In genomic region chr4:134768226-134768888, GRCm38 (mm10) we compare ENCODE assay signal across 8 mouse cellular contexts. TPM values are rescaled to one million over a fixed set of nuclear protein-coding genes. Genes with fewer than 3 reads are reported as not detected.
DNase-seq lines count a peak whose midpoint lies in the region; ATAC-seq and TF ChIP-seq lines count a peak whose summit lies in the region.

No protein-coding gene starts in this region.

- peak overlapping the region; percentile 48 for H3K4me3 ChIP-seq in lung, adult 2 months (replicated peaks; ENCODE audit: extremely low read depth, low read depth, low read length)
- peak overlapping the region; percentile 65 for H3K4me3 ChIP-seq in embryonic facial prominence, embryonic 11.5 days (ENCODE audit: low read depth, low read length)
- H3K4me3 ChIP-seq in limb, embryonic 11.5 days (ENCODE audit: low read depth, low read length) = peak overlapping the region; percentile 77
- H3K4me3 ChIP-seq in stomach, embryonic 15.5 days (replicated peaks) = peak overlapping the region; percentile 77

- no peaks in the 10 kb centered on the region for H3K36me3 ChIP-seq in embryonic facial prominence, embryonic 11.5 days (replicated peaks; ENCODE audit: control insufficient read depth, insufficient read depth, low read depth, low read length)
- H3K36me3 ChIP-seq in limb, embryonic 11.5 days (ENCODE audit: control insufficient read depth, insufficient read depth, low read length) = no peaks in the 10 kb centered on the region
- no peaks in the 10 kb centered on the region for H3K36me3 ChIP-seq in stomach, embryonic 15.5 days

- ATAC-seq in embryonic facial prominence, embryonic 11.5 days (replicated peaks; ENCODE audit: insufficient number of reproducible peaks, low FRiP score, low TSS enrichment, low read depth) = 0 out of 2 replicates have a peak, but pooled peaks have one; percentile 11
- peak; percentile 1; the same call in 1 of the 2 replicates for ATAC-seq in limb, embryonic 11.5 days (ENCODE audit: insufficient number of reproducible peaks, low FRiP score, low TSS enrichment, low read depth)
- 0 out of 2 replicates have a peak, but pooled peaks have one; percentile 13 for ATAC-seq in stomach, embryonic 15.5 days (ENCODE audit: insufficient read depth, low FRiP score, low read depth)
- no peak for ATAC-seq in megakaryocyte-erythroid progenitor cell, adult 5-6 weeks (replicated peaks; ENCODE audit: low FRiP score, low TSS enrichment, poor library complexity, severe bottlenecking)

- H3K9ac ChIP-seq in embryonic facial prominence, embryonic 11.5 days (replicated peaks; ENCODE audit: low read length) = no peak overlapping the region
- H3K9ac ChIP-seq in limb, embryonic 11.5 days (ENCODE audit: low read length) = peak overlapping the region; percentile 64
- no peak overlapping the region for H3K9ac ChIP-seq in stomach, embryonic 15.5 days

- H3K27ac ChIP-seq in embryonic facial prominence, embryonic 11.5 days (replicated peaks; ENCODE audit: low read depth, low read length) = no peak overlapping the region
- H3K27ac ChIP-seq in limb, embryonic 11.5 days (replicated peaks; ENCODE audit: low read depth, low read length) = no peak overlapping the region
- H3K27ac ChIP-seq in stomach, embryonic 15.5 days = peak overlapping the region; percentile 54; the same call in 1 of the 2 replicates

- TF ChIP-seq CTCF in lung, adult 2 months (IDR thresholded peaks at IDR 0.05; ENCODE audit: insufficient read depth, low read length) = no peak

- WGBS in lung, adult 2 months = 19% methylated on average over 21 of the region's 21 CpGs
- 8% methylated on average over 21 of the region's 21 CpGs for WGBS in embryonic facial prominence, embryonic 11.5 days
- WGBS in limb, embryonic 11.5 days = 10% methylated on average over 21 of the region's 21 CpGs
- 10% methylated on average over 21 of the region's 21 CpGs for WGBS in stomach, embryonic 15.5 days

- DNase-seq in lung, adult 2 months = no peak
- DNase-seq in lung, postnatal 4 days = no peak
- DNase-seq in adrenal gland, adult 2 months = peak; percentile 86
- DNase-seq in embryonic facial prominence, embryonic 11.5 days (ENCODE audit: low spot score) = peak; percentile 41
- DNase-seq in limb, embryonic 11.5 days (ENCODE audit: low spot score) = peak; percentile 38
- DNase-seq in B cell, adult 2 months = no peak

- H3K4me2 ChIP-seq in embryonic facial prominence, embryonic 11.5 days (ENCODE audit: low read depth, low read length) = peak overlapping the region; percentile 78
- H3K4me2 ChIP-seq in limb, embryonic 11.5 days (ENCODE audit: low read depth, severe bottlenecking) = peak overlapping the region; percentile 97
- H3K4me2 ChIP-seq in stomach, embryonic 15.5 days = peak overlapping the region; percentile 95

- no peaks in the 10 kb centered on the region for H3K9me3 ChIP-seq in embryonic facial prominence, embryonic 11.5 days (replicated peaks; ENCODE audit: control insufficient read depth, low read length)
- H3K9me3 ChIP-seq in limb, embryonic 11.5 days (ENCODE audit: control insufficient read depth, low read length) = no peaks in the 10 kb centered on the region
- H3K9me3 ChIP-seq in stomach, embryonic 15.5 days = no peaks in the 10 kb centered on the region

- H3K4me1 ChIP-seq in lung, adult 2 months (ENCODE audit: control insufficient read depth, insufficient read depth, low read length) = peaks cover 32% of the 10 kb centered on the region
- H3K4me1 ChIP-seq in embryonic facial prominence, embryonic 11.5 days (ENCODE audit: control insufficient read depth, insufficient read depth, low read length) = peaks cover 5% of the 10 kb centered on the region
- H3K4me1 ChIP-seq in limb, embryonic 11.5 days (ENCODE audit: control insufficient read depth, insufficient read depth, low read length) = peaks cover 9% of the 10 kb centered on the region; the same call in 1 of the 2 replicates
- peaks cover 37% of the 10 kb centered on the region for H3K4me1 ChIP-seq in stomach, embryonic 15.5 days

- H3K27me3 ChIP-seq in embryonic facial prominence, embryonic 11.5 days (ENCODE audit: control insufficient read depth, insufficient read depth, low read length) = peaks cover 4% of the 10 kb centered on the region; the same call in 1 of the 2 replicates
- H3K27me3 ChIP-seq in limb, embryonic 11.5 days (ENCODE audit: control insufficient read depth, insufficient read depth, low read length) = no peaks in the 10 kb centered on the region
- no peaks in the 10 kb centered on the region for H3K27me3 ChIP-seq in stomach, embryonic 15.5 days (replicated peaks)

- TF ChIP-seq POLR2A in lung, adult 2 months (IDR thresholded peaks at IDR 0.05; ENCODE audit: borderline replicate concordance, extremely low read depth, low read depth, low read length) = no peak

RNA-seq across cellular contexts. Expression of gene Ldlrap1, which starts 0.5 kb away (rescaled TPM):
- polyA plus RNA-seq in lung, adult 2 months (2012; rRNA removed) = 23.3 and 30.6 TPM in 2 replicates
- 10 to 100 TPM; 42.1 to 49.3 TPM for total RNA-seq in adrenal gland, adult 2 months (2021)
- 23.0 and 28.1 TPM in 2 replicates for polyA plus RNA-seq in adrenal gland, adult 2 months (2012; rRNA removed)
- polyA plus RNA-seq in embryonic facial prominence, embryonic 11.5 days (2014; fragmentation: Nextera tagmentation; extraction: Ambion mirVana) = 9.6 and 11.4 TPM in 2 replicates
- polyA plus RNA-seq in limb, embryonic 11.5 days (2014; fragmentation: Nextera tagmentation; extraction: Ambion mirVana) = 14.5 and 16.8 TPM in 2 replicates
- 19.6 and 20.8 TPM in 2 replicates for polyA plus RNA-seq in stomach, embryonic 15.5 days (2015; fragmentation: Nextera tagmentation; extraction: Ambion mirVana)
- 28.5 and 34.9 TPM in 2 replicates for total RNA-seq in megakaryocyte-erythroid progenitor cell, adult 5-6 weeks (2014; fragmentation: Nextera tagmentation)
- 8.5 and 9.6 TPM in 2 replicates for total RNA-seq in megakaryocyte-erythroid progenitor cell, adult 5-6 weeks (2017)

Comparison
In these comparisons a context has a peak if more than half of its experiments do, and no peak if none do; other contexts are left out.
1. DNase-seq: peak in adrenal gland, adult 2 months (single experiment), embryonic facial prominence, embryonic 11.5 days (single experiment) and limb, embryonic 11.5 days (single experiment); none in lung, adult 2 months (single experiment), lung, postnatal 4 days (0 of 2) and B cell, adult 2 months (0 of 2).
2. Peak in every context shown above with its lines, with median percentiles within 50 percentile points of each other: H3K4me3 ChIP-seq and H3K4me2 ChIP-seq.